Mouse (Mus musculus) olfactory bulb, adult 2 months (tissue): Measurements from ENCODE around the gene Ggn.

Source experiments
- CTCF ChIP-seq: fragments of 200-500 bp; IDR thresholded peaks from 2 replicates; pipeline ENCODE4 v1.5.1; 2012; ENCODE audit warnings: low read depth, mild to moderate bottlenecking, low read length, moderate library complexity; ENCODE audit not compliant: insufficient read depth
- POLR2A ChIP-seq: fragments of 200-500 bp; IDR thresholded peaks from 2 replicates; pipeline ENCODE4 v1.6.1; 2012; ENCODE audit warnings: mild to moderate bottlenecking, low read depth, low read length, moderate library complexity; ENCODE audit not compliant: insufficient read depth

DNA sequence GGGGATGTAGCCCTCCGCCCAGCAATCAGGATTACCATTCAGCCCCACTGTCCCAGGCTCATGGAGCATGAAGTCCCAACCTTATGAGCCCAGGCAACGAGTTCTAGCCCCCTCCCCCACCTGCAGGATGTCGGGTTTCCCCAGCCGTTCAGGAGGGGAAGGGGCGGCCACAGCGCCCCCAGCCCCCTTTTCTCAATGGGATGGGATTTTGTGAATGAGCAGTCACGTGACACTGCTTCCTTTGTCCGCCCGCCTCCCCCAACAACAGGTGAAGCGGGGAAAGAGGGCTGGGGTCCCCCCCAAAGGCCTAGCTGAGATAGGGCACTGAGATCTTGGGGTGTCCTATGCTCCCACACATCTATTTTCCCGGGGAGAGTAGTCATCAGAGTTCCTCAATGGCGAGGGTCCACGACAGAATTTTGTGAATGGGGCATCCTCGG lies 1.2 kb upstream of the Ggn start:
- TF ChIP-seq CTCF (no peak), POLR2A (no peak)
